Mouse (Mus musculus) gastrocnemius, adult 18-20 months (tissue): ENCODE results near the gene Paqr8. TPM values are rescaled to one million over a fixed set of nuclear protein-coding genes. Genes with fewer than 3 reads are reported as not detected.

Source experiments
- DNase-seq: peaks from one replicate; pipeline ENCODE4 v3.0.0; 2021; ENCODE audit warnings: low spot score
- long read RNA-seq, 2 experiments: library from polyadenylated mRNA; stranded (forward); transcript quantifications; one replicate each; pipeline ENCODE4 v2.0.0; 2021
- total RNA-seq, 2 experiments: library from RNA; stranded (reverse); gene quantifications; 2 replicates each; pipeline ENCODE4 v1.2.3; 2021

The Paqr8 gene
- under 1 TPM; 0.73 to 0.76 TPM for total RNA-seq
- long read RNA-seq, experiment 1, result 0 reads
- long read RNA-seq, experiment 2, result 0 reads

DNA sequence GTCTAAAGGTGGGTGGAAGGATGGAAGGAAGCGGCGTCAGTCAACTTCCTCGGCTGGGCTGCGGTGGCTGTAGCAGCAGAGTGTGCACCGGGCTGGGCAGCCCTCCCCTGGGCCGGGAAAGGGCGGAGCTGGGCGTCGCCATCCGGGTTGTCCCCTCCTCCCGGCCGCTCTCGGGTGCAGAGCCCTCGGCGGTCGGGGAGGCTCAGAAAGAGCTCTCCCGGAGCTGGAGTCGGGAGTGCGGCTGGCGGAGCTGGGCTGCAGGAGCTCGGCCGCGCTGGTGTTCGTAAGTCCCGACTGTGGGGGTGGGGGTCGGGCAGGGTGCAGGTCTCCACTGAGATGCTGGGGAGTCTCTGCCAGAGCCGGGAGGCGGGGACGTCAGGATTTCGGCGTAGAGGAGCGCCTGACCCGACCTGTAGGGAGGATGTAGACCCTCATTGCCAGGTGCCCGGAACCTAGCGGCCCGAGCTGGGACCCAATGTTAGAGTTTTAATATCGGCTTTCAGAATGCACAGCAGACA, at the start of gene Paqr8:
Gene Paqr8 (plus strand): TSS at position 203 of the 518 bp plus-strand sequence.
- peak; percentile 75 for DNase-seq

DNA sequence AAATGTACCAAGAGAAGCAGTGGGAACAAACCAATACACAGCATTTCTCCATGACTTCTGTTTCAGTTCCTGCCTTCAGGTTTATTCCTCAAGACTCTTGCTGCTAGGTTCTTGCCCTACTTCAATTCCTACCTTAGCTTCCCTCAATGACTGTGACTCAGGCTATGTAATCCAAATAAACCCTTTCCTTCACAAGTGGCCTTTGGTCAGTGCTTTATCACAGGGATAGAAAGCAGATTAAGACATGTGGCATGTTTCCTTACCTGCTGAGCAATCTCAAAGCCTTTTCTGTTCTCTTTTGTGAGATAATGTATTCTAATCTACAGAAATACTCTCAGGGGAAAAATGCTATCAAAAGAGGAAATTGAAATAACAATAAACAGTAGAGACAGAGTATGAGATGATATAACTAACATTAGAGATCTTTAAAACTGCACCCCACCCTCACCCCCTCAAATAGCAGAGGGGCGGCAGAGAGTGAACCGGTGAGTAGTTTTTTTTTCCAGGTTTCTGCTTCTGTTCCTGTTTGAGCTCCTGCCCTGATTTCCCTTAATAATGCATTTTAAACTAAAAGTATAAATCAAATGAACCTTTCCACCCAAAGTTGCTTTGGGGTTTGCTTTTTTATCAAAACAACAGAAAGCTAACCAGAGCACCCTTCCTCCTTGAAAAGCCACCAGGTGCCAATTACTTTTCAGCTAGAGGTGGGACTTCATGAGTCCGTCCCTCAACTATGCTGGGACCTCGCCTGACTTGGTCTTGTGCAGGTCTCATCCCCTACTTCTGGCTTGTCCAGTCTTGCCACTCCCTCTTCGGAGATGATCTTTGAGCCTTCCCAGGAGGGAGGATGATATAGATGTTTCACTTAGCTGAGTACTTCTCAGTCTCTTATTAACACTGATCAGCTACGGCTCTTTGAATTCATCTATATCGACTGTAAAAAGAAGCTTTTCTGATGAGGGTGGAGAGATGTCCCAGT, 33.2 kb upstream of the Paqr8 start:
- DNase-seq, result no peak

DNA sequence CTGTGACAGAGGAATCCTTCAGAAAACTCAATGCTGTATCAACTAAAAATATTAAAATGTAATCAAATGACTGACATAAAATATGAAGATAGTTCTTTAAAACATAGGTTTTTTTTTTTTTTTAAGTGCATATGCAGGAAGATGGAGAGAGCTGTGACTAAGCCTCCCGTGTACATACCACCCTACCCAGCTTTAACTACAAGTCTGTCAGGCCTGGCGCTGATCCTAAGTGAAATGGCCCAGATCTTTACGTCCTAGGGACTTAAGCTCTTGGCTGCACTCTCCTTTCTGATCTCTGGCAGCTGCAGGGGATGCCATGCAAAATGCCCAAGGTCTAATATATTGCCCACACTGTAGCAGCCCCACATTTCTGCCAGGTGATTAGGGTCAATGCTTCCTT, 29.6 kb upstream of the Paqr8 start:
- no peak for DNase-seq

DNA sequence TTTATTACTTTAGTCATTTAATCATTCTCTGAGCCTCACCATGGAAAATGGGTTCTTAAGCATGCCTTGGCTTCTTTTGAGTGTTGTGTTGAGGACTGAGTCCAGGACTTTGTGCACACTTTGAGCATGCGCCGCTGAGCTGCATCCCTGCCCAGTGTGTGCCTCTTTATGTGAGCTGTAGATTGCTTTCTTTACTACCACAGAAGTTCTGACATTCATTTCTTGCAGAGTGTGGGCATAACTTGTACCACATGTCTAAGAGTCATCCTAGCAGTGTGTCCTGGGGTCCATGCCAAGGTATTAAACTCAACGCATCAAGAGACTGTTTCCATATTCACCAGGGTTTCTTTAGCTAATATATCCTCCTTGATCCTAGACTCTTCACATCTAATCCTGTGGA, 28.5 kb upstream of the Paqr8 start:
- DNase-seq, result no peak

DNA sequence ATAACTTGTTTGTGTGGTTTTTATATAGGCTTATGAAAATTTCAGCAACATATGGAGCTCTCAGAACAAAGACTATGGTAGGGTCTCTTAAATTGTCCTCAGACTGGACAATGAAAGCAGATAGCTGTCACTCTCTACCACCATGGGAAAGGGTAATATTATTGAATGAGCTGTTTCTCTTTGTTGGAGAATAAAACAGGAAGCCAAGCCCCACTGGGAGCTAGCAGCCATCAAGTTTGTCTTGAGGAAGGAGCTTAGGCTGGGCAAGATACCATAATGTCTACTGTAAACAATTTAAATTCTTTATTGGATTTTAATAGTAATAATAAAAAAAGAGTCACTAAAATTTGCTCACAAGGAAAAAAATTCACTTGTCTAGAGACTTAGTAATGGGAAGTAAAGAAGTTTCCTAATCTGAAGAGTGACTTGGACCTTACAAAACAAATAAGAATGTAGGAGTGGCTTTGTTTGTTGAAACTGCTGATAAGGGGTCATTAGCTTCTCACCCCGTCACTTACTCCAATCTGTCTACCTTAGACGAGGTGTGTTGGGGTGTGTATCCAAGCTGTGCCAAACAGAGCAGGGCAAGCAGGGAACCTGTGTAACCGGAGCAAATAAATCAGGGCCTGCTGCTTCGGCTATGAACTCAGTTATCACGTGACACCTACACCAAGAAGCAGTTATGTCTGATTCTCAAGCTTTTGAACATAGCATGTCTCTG, 26.8 kb upstream of the Paqr8 start:
- no peak for DNase-seq

DNA sequence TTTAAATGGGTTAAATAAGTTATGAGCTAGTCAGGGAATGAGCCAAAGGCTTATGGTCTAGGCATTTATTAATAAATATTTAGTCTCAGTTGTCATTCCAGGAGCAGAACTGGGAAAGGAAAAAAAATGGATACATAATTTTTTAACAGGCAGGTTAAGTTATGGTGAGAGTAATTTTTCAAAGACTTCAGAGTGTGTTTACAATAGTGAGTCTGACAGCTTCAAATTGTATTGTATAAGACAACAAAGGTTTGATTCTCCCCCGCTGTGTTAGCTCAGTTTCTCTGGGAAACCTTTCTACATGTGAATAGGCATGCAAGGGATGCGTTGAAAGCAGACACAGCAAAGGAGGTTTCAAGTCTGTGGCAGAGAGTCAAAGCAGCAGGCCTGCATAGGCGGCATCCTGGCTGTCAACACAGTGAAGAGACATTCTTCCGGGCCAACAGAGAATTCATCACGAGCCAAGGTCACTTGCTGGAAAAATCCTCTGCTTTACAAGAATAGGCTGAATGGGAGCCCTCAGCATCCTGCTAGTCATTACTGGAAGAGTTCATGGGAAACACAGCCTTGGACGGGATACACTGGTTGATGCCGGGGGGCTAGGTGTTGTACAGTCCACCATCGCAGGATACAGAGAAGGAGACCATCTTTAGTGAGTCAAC, 23.0 kb upstream of the Paqr8 start:
- no peak for DNase-seq

DNA sequence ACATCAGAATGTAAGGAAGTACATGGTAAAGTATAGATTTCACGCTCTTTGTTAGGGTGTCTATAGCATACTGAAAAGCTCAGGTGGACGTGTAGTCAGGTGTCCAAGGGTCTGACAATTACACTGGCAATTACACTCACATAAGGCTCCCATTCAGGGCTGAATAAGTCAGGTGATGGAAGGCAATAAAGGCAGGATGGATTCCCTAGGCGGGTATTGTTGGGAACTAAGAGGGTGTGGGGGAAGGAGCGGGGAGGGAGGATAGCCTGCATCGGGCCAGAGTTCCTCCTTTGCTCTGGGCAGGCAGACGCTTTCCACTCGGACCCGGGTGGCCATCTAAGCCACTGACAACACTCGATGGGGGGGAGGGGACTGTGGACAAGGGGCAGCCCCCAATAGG, 22.4 kb upstream of the Paqr8 start:
- no peak for DNase-seq

DNA sequence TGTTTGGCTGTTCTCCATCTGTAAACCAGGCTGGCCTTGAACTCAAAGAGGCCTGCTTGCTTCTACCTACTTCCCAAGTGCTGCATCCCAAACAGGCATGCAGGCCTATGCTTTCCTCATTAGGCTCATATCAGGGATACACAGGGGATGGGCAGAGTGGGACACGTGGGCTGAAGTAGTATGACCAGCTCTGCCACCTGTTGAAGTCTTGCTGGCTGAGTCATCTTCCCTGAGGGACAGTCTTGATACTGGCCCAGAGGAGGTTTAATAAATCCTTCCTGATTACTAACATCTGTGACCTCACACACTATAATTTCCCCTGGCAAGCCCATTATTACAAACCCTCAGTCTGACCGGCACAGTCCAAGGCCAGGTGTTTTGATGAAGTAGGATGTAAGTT, 19.5 kb upstream of the Paqr8 start:
- no peak for DNase-seq

DNA sequence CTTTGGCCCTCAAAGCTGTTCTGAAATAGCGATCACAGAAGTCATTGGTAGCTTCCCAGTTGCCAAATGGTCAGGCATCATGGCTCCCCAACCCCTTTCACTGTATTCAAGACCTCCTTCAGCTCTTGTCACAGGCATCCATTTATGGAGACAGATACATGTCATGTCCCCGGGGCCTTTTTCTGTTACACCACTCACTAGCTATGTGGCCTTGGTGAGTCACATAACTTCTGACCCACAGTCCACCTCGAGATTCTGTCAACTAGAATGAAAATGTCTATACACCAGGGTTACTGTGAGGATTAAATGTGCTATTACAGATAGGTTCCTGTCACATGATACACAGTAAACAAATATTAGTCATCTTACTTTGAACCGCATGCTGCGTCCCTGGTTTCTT, 17.9 kb upstream of the Paqr8 start:
- DNase-seq, result no peak

DNA sequence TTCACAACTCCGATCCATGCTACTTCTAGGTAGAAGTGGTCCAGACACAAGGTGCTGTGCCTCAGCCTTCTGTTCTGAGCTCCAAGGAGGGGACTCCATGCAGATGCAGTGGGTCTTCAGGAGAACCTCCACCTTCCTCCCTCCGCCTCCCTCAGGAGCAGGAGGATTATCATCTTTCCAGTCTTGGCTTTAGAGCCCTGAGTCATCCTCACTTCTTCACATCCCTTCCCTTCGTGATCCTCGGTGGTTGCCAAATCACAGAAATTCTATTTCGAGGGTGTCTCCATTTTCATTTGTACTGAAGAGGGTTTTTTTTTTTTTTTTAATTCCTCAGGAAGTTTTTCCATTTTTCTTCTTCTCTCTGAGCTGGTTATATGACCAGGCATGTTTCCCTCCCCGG, 16.3 kb upstream of the Paqr8 start:
- no peak for DNase-seq

DNA sequence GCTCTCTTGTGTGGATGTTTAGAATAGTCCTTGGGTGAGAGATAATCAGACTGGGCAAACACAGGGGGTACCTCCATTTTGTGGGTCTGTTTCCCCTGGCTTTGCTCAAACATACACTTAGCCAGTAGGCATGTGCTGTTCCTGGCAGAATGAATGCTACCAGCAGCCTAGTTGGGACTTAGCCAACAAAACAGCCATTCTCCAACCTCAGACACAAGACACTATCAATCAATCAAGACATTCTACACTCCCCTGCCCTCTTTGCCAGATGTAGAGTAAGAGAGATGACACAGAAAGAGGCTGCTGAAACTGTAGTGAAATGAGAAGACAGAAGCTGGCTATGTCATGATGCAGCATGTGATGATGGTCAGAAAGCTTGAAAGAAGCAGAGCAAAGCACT, 13.1 kb upstream of the Paqr8 start:
- no peak for DNase-seq

DNA sequence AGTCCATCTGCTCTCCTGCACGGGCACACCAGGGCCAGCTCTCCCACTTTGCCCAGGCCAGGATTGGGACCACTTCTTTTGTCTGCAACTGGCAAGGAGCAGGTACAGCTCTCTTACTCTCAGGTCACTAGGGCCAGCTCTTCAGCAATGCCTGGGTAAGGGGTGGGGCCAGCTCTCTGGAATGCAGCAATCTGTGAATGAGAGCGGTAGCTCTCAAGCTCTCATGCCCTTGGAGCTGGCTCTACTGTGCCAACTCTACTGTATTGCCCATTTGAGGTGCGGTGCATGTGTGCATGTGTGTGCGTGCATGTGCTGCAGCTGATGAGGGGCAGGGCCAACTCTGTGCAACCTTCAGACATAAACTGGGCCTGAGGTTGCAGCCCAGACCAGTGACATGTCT, 11.0 kb upstream of the Paqr8 start:
- no peak for DNase-seq

DNA sequence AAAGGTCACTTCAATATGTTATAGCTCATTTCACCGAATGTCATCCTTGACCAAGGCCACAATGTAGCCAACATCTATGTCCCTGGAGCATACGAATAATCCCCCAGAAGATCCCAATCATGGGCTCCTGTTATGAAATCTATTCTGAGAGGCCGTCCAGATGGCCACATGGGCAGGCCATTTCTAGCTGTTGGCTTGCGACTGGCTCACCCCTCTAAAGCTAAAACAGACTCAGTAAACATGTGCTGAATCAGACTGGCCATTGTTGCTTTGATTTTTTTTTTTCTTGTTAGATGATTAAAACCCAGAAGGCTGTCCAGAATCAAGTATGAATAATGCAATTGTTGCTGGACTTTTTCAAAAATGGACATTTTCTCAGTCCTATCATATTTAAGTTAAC, 7.3 kb upstream of the Paqr8 start:
- DNase-seq, result no peak

DNA sequence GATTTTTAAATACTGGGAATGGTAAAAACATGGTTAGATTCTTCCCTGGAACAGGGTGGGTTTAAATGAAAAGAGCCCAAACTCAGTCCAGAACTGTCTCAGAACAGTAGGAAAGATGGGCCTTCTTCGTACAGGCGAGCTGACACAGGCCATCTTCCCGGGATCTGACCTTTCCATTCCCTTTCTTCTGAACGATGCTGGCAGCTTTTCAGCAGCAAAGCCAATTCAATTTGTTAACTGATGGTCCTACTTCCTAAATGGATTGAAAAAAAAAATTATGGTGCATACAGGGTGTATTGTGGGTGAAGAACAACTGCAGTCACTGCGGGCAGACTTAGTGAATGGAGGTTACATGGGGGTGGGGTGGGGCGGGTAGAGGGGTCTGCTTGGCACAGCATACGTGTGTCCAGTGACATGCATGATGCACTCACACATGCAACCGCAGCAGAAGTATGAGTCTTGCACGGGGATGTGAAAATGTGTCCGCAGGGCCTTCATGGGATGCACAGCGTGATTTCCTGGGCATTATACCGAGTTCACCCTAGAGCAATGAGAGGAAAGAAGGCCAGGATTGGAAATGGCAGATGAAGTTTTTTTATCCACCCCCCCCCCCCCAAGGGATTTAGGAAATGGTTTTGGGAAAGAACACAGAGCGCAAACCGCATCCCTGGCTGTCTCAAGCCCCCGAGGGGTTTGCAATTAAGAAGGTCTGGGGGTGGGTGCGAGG, 566 bp upstream of the Paqr8 start:
- no peak for DNase-seq

DNA sequence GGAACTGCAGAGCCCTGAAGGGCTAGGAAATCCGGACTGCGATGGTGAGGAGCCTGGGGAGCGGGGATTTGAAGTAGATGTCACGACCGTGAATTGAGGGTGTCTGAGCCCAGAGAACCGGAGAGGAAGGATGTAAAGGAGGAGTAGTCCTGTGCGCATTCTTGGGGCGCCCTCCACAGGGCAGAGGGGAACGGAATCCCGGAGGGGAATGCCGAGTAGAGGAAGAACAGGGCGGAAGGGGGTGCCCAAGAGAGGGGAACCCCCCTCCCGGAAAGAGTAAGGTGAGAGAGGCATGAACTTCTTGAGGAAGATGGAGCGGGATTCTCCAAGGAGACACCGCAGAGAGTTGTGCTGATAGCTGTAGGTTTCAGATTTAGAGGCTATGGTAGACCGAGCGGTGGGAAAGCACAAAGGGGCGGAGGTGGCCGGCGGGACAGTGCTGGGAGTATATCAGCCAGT, 564 bp downstream of the Paqr8 start:
- peak; percentile 33 for DNase-seq

DNA sequence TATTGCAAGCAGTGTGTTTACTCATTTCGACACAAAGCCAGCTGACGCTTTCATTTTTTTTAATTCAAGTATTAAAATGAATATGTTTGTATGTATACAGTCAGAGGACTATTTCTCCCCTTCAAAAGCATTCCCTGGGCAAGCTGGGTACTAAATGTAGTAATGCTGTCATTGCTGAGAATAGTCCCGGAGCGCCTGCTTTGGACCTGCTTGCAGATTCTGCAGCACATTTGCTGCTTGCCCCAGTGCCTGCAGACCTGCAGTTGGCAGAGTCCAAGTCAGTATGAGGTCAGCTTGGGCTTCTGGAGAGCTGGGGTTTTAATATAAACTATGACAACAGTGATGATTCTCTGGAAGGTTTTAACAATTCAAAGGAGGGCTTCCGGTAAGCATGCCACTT, 2.7 kb downstream of the Paqr8 start:
- no peak for DNase-seq

DNA sequence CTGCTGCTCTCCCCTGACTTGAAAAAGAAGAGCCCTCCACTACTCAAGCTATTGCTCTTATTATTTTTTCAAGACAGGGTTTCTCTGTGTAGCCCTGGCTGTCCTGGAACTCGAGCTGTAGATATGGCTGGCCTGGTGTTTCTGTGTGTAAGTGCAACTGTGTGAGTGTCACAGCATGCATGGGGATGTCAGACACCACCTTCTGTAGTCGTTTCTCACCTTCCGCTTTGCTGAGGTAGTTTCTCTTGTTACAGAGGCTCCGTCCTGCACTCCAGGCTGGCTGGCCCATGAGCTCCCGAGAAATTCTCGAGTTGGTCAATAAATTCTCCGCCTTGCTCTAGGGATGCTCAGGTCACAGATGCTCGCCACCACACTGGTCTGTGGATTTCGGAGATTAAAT, 8.0 kb downstream of the Paqr8 start:
- no peak for DNase-seq

DNA sequence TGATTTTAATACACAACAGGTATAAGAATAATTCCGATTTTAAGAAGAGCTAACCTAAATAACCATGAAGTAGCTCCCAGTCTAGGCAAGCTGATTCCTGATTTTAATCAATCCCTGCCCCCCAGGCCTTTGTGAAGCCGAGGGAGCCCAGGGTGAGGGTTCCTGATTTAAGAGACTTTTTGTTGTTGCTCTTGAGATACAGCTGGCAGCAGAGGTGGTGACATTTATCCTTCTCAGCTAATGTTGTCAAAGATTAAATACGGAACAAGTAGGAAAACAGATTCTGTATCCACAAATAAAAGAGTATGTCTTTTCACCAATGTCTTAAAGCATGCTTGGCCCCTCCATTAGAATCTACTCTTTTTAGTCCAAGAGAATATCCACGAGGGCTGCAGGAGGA, 9.9 kb downstream of the Paqr8 start:
- DNase-seq, result no peak

DNA sequence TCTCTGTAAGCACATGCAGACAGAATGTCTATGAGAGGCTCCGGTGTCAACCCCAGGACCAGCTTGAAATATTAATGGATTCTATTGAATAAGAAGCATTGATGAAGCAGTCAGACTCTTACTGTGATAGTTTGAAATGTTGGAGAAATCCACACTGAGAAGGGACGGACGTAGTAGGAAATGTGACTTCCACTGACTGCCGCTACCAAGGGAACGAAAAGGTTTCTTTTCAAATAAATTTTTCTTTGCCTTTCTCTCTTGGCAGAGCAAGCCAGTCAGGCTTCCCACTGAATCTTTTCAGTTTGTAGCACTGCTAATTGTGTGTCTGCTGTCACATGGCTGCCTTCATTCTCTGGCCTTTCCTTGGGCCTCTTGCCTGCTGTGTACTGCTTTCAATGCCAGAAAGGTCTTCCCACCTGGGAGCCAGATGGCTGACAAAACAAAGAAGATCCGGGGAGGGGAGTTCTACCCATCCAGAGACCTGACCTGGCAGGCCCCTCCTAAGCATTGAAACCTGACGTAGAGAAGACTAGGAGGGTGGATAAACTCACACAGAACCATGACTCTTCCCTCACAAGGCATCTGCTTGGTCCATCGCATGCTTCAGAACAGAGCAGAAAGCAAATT, 15.2 kb downstream of the Paqr8 start:
- DNase-seq, result no peak

DNA sequence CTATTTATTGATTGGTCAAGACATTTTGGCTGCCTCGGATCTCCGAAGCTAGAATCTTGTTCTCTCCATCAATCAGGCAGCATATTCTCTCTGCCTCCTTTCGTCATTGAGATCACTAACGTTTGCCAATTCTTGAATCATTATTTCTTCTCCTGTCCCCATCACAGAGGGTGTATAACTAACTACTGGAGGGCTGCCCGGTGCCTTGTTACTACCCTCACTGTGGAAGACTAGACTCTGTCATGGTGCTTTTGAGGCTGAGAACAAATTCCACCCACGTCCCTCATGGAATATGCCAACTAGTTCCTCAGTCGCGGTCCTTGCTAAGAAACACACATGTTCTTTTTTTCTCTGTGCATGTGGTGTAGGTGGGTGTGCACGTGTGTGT, 15.7 kb downstream of the Paqr8 start:
- DNase-seq, result no peak

DNA sequence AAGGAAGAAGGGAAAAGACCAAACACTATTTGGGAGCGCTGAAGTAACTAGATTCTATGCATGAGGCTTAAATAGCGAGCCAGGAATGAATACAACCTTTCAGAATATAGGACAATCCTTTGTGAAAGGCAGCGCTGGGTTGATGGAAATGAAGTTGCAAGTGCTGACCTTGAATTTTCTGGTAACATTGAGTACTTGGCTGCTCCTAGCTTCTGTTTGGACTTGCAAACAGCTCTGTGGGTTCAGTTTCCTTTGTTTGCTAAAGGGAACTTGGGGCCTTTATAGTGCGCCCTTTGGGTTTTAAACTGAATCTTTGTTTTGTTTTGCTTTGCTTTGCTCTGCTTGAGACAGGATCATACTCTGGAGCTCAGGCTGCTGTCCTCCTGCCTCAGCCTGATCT, 18.1 kb downstream of the Paqr8 start:
- DNase-seq, result no peak
